Mouse (Mus musculus): ENCODE results near the gene E130114P18Rik.

The E130114P18Rik gene

DNA sequence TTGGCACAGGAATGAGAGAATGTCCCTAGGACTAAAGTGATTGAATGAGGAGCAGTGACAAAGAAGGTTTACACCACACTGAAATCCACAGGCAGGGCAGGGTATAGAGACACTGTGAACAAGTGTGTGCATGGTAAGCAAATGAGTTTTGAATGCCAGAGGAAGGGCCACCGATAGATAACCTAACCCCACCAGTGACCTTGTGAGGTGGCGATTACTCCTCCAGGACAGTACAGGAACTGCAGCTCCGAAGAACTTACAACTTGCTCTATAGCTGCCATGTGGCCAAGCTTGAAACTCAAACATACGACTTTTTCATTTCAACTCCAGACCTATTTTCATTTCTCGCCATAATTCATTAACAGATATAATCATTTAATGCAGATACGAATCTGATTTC, 114.0 kb downstream of the E130114P18Rik start:
- intact Hi-C loops (cut with DNase I): no loop called here

DNA sequence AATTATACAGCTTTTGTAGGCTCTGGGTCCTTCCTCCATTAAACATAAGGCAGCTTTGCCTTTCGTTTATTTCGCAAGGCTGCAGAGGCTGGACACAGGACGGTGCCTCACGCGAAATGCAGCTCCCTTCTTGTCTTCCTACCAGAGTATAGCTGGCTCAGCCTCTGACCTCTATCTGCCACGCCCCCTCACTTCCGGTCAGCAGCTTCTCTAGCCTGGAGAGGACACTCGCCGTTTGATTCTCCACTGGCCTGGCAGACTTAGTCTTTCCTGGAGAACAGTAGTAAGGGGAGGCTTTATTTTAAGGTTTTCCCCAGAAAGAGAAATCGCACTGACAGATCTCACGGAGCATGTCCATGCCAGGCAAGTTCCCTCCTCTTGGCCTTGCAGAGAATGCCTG, 115.0 kb downstream of the E130114P18Rik start:
- intact Hi-C loops (cut with DNase I): no loop called here

DNA sequence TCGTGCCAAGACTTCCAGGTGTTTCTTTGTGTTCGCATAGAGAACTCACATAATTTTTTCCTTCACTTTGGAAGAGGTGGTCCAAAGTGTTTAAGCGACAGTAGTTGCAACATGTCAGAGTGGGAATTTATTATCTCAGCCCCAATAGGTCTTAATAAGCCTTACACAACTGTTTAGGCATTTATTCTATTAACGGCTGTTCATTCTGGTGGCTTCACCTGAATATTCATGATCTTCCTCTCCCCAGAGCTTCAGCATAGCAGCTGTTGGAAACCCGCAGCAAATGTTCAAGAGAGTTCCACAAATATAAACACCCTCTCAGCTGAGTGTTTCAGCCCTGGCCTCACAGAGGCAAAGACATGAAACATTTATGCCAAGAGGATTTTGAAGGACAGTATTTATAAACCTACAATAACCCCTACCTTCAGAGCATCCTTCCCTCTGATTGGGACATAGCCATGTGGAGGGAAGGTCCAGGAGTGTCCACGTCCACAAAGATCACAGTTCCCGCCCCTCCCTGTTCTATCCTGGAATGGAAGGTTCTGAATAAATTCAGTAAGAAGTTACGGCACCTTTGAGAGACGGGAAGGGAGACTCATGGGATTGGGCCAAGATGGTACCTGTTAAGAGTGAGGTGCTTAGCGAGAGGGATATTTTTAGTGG, 116.1 kb downstream of the E130114P18Rik start:
- intact Hi-C loops (cut with DNase I): no loop called here

DNA sequence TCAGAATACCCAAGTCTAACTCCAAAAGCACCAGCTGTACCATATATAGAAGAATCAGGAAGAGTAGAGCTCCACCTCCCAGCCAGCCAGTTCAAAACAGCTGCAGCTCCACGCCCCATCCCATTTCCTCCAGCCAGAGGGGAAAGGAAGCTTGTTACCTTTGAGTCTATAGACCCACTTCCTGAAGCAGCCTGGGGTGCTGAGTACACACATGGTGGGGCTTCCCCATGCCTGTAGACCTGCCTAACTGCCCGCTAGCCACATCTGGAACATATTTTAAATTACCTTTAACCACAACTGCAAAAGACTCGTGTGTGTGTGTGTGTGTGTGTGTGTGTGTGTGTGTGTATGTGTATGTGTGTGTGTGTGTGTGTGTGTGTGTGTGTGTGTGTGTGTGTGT, 120.3 kb downstream of the E130114P18Rik start:
- intact Hi-C loops (cut with DNase I): no loop called here

DNA sequence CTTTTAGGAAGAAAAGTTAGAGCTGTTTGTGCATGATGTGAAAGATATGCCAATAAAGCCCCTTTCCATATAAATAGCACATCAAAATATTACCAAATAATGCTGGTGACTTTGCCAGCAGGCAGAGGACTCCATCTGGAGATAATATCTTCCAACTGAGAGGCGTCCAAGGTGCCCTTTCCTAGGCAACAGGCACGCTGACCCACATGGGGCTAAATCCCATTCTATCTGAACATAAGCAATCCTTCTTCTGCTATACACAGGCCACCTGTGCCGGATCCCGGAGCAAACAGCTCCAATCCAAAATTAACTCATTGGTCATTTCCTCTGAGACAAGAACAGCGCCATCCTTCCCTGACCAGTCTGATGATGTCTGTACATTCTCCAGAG, 128.3 kb downstream of the E130114P18Rik start:
- intact Hi-C loops (cut with DNase I): no loop called here

DNA sequence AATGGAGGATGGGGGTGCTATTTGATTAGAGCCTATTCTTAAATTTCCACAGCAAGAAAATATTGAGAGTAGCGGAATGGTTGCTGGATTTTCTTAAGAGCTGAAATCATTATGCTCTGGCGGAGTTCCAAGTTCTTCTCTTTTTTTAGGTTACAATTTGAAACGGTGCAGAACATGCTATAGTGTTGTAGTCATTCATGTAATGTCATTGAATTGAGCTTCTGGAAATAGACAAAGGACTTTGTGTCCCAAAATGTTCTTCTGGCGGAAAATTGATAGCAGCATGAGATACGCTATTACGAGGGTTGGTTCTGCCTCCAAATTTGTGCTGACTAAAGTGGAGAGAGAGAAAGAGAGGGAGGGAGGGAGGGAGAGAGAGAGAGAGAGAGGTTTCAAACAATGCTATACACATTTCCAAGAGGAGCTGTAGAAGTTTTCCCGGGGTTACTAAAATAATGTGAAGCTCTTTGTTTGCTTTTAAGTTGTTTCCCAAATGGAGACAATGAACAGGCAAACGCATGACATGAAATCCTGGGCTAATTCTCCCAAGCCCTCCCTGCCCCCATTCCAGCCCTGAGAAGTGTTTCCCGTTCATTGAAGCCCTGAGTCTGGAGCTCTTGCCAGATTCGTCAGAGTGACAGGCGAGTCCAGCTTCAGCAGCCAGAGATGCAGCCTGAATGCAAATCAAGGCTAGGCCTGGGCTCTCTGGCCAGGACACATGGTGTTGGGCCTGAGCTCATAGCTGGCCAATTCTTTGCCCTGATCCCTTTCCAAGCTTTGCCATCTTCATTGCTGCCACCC, 128.9 kb downstream of the E130114P18Rik start:
- intact Hi-C loops (cut with DNase I): no loop called here

DNA sequence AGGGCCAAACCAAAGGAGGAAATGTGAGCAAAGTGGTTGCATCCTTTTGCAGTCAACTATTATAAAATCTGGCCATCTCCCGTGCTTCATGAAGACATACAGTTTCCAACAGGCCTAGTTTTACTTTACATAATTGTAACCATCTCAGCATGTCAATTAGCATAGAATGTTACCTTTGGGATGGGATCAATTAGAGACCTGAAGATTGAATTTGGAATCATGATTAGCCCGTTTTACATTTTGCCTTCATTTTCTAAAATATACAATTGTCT, 129.5 kb downstream of the E130114P18Rik start:
- intact Hi-C loops (cut with DNase I): no loop called here

DNA sequence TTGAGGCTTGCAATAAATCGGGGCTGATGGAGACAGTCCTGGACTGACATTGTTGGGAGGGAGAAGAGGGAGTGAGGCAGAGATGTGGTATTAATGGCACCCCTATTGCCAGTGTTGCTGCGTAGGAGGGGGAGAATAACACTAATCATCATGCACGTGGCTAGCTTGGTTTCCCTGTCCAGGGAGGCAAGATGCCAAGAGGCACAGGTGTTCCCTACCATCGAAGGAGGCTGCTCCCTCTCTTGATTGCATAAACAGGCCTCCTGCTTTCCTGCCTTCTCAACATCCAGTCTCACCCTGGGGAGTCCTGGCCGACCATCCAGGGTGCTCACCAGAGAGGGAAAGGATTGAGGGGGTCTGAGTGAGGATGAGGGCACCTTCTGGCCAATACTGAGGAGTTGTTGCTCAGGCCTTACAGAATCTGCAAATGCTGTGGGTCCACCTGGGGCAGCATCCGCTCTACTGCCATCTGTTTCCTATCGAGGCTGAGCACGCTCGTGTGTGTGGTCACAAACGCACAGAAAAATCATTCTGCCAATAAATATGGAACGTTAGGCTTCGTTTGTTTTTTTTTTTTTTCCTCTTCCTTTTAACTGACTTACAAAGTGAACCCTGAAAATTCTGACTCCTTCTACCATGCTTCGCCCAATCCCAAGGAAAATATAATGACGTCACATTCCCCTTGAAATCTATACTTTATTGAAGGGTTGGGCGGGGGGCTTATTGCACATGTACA, 130.0 kb downstream of the E130114P18Rik start:
- intact Hi-C loops (cut with DNase I): no loop called here

DNA sequence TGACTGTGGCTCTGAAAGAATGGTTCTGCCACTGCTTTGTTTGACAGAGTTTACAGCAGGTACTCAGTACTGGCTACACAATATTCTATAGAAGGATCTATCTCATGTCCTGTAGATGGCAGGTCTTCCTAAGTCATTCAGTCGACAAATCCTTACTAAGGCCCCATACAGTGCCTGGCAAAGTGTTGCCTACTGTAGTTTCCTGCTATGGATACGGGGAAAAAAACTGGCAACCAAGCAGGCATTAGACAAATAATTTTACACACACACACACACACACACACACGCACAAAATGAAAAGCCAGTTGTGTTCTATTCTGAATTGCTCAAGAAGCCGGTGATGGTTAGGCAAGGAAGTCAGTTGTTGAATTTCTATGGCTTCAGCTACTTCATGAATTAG, 130.6 kb downstream of the E130114P18Rik start:
- intact Hi-C loops (cut with DNase I): no loop called here

DNA sequence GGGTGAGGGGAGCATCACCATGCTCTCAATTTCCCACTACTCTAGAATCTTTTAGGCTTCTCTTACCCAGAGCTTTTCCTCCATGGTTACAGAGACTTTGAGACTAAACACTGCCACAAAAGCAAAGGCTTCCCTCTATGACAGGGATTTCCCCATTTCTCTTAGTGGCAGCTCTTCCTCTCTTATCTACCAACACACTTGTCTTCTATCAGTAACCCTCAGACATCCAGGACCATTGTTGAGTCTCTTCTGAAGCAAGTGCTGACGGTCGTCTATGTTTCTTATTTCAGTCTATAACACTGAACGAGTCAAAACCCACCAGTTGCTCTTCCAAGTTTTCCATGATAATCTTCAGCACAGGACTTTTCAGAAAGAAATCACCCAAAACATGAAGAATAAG, 137.5 kb downstream of the E130114P18Rik start:
- intact Hi-C loops (cut with DNase I): no loop called here

DNA sequence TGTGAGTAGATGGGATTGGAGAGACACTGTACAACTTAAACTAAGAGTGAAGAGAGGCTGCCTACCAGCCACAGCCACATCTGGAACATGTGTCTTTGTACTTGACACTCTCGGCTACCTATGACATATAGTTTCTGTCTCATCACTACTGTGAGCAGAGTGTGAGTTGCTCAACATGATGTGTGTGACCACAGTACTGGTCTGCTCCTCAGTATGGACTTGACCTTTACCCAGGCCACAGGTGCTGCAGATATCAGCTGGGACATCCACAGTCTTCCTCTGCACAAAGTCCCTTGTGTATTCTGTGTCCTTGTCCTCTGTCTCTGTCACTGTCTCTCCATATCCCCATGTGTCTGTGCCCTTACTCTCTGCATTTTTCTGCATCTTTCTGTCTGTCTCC, 141.3 kb downstream of the E130114P18Rik start:
- intact Hi-C loops (cut with DNase I): no loop called here

DNA sequence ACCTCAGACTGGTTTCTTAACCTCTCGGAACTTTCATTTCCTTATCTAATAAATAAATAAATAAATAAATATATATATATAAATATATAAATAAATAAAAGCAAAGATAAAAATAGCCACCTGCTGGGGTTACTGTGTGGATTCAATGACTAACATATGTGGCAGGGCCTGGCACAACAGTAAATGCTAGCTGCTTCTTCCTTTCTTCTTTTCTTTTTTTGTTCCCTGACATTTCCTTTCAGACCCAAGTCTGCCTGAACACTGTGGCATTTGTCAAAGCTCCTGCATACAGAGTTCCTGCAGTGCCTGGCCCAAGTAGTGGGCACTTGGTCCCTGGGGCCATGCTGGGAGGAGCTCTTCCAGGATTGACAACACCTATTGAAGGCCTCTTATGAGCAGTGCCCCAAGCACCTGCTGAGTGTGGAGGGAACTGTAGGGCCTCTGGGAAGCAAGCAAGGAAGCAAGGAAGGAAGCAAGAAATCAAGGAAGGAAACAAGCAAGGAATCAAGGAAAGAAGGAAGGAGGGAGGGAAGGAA, 142.1 kb downstream of the E130114P18Rik start:
- intact Hi-C loops (cut with DNase I): no loop called here

DNA sequence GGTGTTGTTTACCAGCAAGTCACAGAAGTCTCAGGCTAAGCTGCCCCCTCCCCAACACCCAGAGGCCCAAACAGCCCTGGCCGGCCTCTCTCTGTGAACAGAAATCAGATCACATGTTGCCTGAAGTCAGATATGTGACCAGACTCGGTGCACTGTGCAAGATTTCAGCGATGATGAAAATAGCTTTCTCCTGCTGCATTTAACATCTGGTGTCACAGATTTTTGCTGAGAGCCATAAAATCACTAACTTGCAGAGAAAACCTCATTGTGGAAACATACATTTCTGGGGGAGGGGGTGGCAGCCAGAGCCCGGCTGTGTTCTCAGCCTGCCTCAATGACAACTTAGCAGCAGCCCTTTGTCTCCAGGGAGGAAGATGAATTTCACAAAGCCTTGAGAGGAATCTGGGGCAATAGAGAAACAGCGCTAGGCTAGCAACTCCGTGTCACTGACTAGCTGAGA, 142.6 kb downstream of the E130114P18Rik start:
- intact Hi-C loops (cut with DNase I): no loop called here

DNA sequence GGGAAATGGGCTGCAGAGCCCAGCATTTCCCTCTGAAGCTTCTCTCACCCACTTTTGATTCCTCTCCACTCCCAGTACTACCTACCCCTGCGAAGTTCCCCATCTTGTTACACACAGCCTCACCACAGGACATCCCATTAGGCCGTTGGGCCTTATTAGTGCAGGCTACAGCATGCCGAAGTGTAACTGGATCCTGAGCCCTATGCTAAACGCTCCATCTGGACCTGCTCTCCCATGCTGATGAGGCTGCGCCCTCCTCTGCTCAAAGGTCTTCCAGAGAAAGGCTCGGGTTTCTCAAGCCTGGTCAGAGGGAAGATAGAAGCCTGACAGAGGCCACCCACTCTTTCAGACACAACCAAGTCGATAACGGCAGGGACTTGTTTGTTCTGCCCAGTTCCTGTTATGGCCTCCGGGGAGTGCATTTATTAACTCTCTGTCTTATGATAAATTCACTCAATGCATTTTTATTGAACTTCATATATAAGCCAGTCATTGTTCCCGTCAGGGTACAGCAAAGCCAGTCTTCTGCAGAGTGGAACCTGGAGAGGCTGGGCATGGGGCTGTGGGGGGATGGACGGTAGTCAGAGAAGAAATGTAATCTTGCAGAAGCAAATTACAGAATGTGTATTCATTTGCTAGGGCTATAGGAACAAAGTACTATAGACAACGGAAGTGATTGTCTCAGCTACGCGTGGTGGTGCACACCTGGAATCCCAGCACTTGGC, 148.8 kb downstream of the E130114P18Rik start:
- intact Hi-C loops (cut with DNase I): no loop called here

DNA sequence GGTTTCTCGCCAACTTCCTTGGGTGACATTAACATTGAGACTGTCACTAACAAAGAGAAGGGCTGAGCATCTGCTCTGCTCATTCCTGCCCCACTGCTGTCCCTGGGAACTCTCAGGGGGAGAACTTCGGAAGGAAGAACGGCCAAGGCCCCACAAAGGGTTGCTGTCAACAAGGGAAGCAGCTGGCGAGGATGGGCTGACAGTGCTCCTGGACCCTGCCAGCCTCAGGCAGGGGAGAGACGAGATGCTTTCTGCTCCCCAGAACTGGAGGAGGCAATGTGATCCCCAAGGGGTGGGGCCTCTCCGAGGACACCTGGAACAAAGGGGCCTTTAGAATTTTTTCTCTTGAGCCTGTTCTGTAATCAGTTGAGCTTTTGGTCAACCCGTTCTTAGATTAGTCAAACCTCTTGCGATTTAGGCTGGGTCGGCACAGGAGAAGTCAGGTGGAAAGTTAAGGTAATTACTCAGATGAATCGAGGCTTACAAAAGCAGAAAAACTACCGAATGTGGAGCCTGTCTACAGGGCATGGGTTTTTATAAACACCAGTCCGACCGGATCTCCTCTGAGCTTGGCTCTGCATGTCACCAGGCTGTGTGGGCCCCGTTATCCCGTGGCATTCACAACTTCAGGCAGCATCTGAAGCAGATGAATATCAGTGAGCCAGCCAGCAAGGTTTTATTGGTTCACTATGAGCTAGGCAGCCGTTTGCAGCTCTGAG, 151.7 kb downstream of the E130114P18Rik start:
- intact Hi-C loops (cut with DNase I): no loop called here

DNA sequence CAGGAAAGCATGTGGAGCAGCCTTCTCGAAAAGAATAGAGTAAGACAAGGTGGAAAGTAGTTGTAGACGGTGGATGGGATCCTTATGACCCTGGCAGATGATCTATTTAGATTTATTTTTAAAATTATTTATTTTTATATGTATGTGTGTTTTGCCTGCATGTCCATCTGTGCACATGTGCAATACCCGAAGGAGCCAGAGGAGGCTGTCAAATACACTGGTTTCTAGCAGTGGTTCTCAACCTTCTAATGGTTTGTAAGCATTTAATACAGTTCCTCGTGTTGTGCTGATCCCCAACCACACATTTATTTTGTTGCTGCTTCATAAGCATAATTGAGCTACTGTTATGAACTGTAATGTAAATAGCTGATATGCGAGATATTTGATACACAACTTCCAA, 154.7 kb downstream of the E130114P18Rik start:
- intact Hi-C loops (cut with DNase I): no loop called here

DNA sequence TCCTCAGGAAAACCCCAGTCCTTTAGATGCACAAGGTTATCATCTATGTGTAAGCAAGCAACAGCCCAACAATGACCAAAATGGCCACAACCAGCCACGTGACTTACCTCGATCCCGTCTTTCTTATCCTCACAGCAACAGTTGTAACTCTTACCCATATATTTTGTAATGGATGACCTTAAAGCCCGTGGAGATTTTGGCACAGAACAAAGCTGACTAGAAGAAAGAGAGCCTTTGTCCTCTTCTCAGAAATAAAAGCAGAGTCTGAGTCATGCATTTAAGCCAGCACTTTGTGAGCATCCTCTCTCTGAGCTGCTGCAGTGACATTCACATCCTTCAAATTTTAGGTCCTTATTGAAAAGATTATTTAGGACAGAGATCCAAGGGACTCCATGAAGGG, 156.1 kb downstream of the E130114P18Rik start:
- intact Hi-C loops (cut with DNase I): no loop called here

DNA sequence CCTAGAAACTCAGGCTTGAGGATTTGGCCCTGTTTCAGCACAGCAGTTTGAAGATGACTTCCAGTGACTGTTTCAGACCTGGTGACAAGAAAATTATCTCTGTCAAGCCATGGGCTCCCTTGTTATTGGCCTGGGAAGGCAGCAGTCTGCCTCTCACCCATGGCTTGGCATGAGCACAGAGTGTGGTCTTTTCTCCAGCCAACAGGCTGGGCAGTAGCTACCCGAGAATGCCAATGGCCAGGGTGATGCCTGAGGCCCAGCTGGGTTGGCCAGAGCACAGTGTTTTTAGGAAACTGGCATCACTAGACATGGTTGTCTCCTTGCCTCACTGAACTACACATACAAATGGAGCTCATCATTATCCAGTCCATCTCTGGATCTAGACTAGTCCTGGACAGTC, 157.5 kb downstream of the E130114P18Rik start:
- intact Hi-C loops (cut with DNase I): no loop called here

DNA sequence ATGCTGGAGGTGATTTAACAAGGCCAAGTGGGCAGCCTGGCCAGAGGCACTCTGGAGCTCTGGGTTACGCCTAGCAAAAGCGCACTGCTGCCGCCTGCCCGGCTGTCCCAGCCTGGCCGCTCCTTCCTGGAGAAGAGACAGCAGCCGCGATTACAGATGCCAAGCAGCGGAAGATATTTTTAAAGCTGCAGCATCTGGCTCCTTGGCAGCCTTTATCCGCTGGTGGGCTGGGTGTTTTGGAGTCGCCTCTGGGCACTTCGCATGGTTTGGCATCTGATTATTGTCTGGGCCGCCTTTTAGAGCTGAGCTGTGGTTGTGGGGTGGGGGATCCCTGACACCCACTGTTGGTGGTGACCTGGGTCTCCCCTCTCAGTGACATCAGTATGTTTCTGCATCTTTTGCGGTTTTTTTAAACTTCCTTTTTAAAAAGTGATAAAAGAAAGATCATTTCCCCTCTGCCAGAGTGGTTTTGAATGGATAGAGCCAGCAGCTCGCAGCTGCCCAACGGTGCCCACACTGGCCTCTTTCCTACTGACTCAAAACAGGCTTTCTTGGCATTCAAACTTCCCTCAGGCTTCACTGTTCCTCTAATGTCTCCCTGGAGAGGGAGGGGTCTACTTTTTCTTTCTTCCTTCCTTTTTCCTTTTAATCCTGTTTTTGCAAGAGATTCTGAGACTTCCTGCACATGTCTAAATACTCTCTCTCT, 159.1 kb downstream of the E130114P18Rik start:
- intact Hi-C loops (cut with DNase I): no loop called here

DNA sequence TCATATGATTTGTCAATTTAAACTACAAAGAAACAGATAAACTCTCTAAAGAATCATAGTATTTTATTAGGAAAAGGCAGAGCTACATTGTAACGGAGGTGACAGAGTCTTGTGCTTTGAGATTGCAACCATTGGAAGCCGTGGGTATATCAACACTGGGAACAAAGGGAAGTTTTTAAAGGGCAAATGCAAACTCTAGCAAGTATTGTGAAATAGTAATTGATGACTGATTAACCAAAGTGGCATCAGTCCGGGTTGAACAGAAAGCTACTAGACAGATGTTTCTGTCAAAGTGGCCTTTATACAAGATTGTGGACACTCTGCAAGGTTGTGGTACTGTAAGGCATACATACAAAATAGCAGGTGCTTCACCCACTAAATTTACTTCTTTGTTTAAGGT, 162.8 kb downstream of the E130114P18Rik start:
- intact Hi-C loops (cut with DNase I): no loop called here

Data from adrenal gland (tissue).